Mouse (Mus musculus) liver, embryonic 13.5 days (tissue): ENCODE data around the gene Cfd. TPM values are rescaled to one million over a fixed set of nuclear protein-coding genes. Genes with fewer than 3 reads are reported as not detected.

Experiments
- ATAC-seq: fragments of 200-750 bp; cut with Nextera tagmentation; 2 replicates; pipeline ENCODE4 v1.8.0; 2017; ENCODE audit warnings: low read depth, mild to moderate bottlenecking, moderate number of reproducible peaks, moderate library complexity
- DNase-seq: peaks from one replicate; pipeline ENCODE4 v3.0.0; 2022
- H3K27ac ChIP-seq: fragments of 300-500 bp; sonication (generic); 2 replicates; pipeline ENCODE4 v1.5.1; 2015; ENCODE audit warnings: moderate library complexity, mild to moderate bottlenecking, inconsistent platforms
- H3K27me3 ChIP-seq: fragments of 300-500 bp; sonication (generic); 2 replicates; pipeline ENCODE4 v1.6.1; 2015; ENCODE audit warnings: mild to moderate bottlenecking, inconsistent platforms
- H3K36me3 ChIP-seq: fragments of 300-500 bp; sonication (generic); 2 replicates; pipeline ENCODE4 v1.6.1; 2015; ENCODE audit warnings: mild to moderate bottlenecking, inconsistent platforms
- H3K4me1 ChIP-seq: fragments of 300-500 bp; sonication (generic); replicated peaks from 2 replicates; pipeline ENCODE4 v1.6.1; 2015; ENCODE audit warnings: inconsistent platforms
- H3K4me2 ChIP-seq: fragments of 300-500 bp; sonication (generic); 2 replicates; pipeline ENCODE4 v1.6.1; 2015; ENCODE audit warnings: inconsistent platforms, mild to moderate bottlenecking, moderate library complexity
- H3K4me3 ChIP-seq: fragments of 300-500 bp; sonication (generic); replicated peaks from 2 replicates; pipeline ENCODE4 v1.5.1; 2015; ENCODE audit warnings: mild to moderate bottlenecking, inconsistent platforms
- H3K9ac ChIP-seq: fragments of 300-500 bp; sonication (generic); 2 replicates; pipeline ENCODE4 v1.6.1; 2015; ENCODE audit warnings: mild to moderate bottlenecking, inconsistent platforms
- H3K9me3 ChIP-seq: fragments of 300-500 bp; sonication (generic); replicated peaks from 2 replicates; pipeline ENCODE4 v1.6.1; 2016; ENCODE audit warnings: inconsistent platforms
- WGBS: fragments of 180-500 bp; shearing (Covaris S2); methylation state at CpG from one replicate; pipeline ENCODE4 v1.1.7; 2015; ENCODE audit not compliant: insufficient replicate concordance; 5-methylcytosine and 5-hydroxymethylcytosine counted together
- polyA plus RNA-seq: library from polyadenylated mRNA; unstranded; fragments of >200 nt; fragmentation: Nextera tagmentation; extraction: Ambion mirVana; gene quantifications from 2 replicates; pipeline ENCODE4 v1.2.1, GENCODE M21; 2015

The Cfd gene
- polyA plus RNA-seq, 1 experiment from 2014 or later: not detected

DNA sequence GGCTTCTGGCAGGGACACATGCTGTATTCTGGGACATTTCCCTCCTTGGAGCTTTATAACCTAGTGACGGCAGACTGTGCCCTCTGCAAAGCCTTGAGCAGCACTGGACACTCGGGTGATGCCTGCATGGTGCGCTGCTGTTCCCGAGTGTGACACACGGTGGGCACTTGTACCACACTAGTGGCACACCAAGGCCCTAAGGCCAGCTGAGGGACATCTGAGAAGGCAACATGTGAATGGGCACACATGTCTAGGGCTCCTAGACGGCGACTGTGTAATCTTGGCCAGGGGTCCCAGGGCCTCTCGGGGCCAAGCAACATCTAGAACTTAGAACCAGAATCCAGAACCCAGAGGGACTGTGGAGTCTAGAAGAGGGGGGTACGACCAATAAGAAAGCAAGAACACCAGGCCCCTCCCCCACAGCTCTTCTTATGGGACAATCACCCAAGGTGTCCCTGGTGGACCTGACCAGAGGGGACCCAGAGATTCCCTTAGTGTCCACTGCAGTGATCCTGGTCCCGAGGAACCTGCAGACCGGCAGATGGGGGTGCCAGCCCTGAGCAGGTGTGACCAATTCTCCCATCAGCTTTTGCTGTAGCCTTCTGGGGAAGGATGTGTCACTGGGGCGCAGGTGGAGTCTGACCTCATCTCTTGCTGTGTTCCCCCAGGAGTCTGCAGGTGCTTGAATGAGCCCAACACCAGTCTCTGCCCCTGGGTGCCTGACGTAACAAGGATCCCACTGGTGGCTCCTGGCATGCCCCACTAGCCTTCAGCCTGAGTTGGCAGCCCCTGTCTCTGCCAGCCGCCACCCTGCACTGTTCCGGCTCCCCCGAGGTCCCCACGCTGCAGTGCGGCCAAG, 39.5 kb downstream of the Cfd start:
- WGBS: 83% methylated on average over 18 of the region's 18 CpGs
- no peak for ATAC-seq
- H3K9ac ChIP-seq: no peak overlapping the region
- no peaks in the 10 kb centered on the region for H3K9me3 ChIP-seq
- 0 out of 2 replicates have a peak overlapping the region, but pooled peaks have one; percentile 85 for H3K4me3 ChIP-seq
- H3K4me1 ChIP-seq: peaks cover 93% of the 10 kb centered on the region
- no peaks in the 10 kb centered on the region for H3K27me3 ChIP-seq
- peak overlapping the region; percentile 88; the same call in 1 of the 2 replicates for H3K27ac ChIP-seq
- peak overlapping the region; percentile 84 for H3K4me2 ChIP-seq
- no peak for DNase-seq
- peaks cover 49% of the 10 kb centered on the region for H3K36me3 ChIP-seq

DNA sequence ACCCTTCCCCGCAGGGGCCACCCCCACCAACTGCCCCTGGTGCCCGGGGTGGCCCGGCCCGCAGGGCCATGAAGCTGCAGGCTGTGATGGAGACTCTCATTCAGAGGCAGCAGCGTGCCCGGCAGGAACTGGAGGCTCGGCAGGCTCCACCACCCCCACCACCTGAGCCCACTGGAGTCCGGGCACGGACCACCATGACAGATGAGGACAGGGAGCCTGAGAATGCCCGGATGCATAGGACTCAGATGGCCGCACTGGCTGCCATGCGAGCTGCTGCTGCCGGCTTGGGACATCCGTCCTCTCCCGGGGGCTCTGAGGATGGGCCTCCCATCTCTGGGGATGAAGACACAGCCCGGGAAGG, 40.2 kb downstream of the Cfd start:
- Histone ChIP-seq H3K9me3 (no peaks in the 10 kb centered on the region), H3K27ac (no peak overlapping the region), H3K4me2 (no peak overlapping the region), H3K4me1 (peaks cover 95% of the 10 kb centered on the region), H3K4me3 (no peak overlapping the region), H3K27me3 (no peaks in the 10 kb centered on the region), H3K36me3 (peaks cover 52% of the 10 kb centered on the region), H3K9ac (no peak overlapping the region)
- DNase-seq: no peak
- no peak for ATAC-seq
- WGBS: 87% methylated on average over 16 of the region's 16 CpGs

DNA sequence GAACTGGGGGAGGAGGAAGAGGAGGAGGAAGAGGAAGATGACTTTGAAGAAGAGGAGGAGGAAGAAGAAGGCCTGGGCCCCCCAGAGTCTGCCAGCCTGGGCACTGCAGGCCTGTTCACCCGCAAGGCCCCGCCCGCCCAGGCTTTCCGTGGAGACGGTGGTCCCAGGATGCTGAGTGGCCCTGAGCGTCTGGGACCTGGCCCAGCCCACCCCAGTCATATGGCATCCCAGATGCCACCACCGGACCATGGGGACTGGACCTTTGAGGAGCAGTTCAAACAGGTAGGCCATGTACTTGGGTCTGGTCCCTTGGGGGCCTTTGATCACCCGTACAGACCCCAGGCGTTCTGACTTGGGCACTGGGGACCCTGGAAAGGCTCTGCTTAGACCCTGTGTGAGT, 41.1 kb downstream of the Cfd start:
- Histone ChIP-seq H3K27me3 (no peaks in the 10 kb centered on the region), H3K9me3 (no peaks in the 10 kb centered on the region), H3K4me2 (no peak overlapping the region), H3K27ac (no peak overlapping the region), H3K4me1 (peaks cover 95% of the 10 kb centered on the region), H3K4me3 (no peak overlapping the region), H3K36me3 (peaks cover 52% of the 10 kb centered on the region), H3K9ac (no peak overlapping the region)
- 57% methylated on average over 9 of the region's 9 CpGs for WGBS
- DNase-seq (no peak), ATAC-seq (no peak)

- 69% methylated on average over 8 of the region's 8 CpGs for WGBS
- Histone ChIP-seq H3K36me3 (peaks cover 52% of the 10 kb centered on the region), H3K9ac (no peak overlapping the region), H3K9me3 (no peaks in the 10 kb centered on the region), H3K27me3 (no peaks in the 10 kb centered on the region), H3K4me1 (peaks cover 96% of the 10 kb centered on the region), H3K4me2 (0 out of 2 replicates have a peak overlapping the region, but pooled peaks have one; percentile 8), H3K4me3 (no peak overlapping the region), H3K27ac (peak overlapping the region; percentile 39; the same call in 1 of the 2 replicates)
- DNase-seq (no peak), ATAC-seq (no peak)
Measured at GRCm38 (mm10) chr10:79932736-79933135, 42.1 kb downstream of the Cfd start.

DNA sequence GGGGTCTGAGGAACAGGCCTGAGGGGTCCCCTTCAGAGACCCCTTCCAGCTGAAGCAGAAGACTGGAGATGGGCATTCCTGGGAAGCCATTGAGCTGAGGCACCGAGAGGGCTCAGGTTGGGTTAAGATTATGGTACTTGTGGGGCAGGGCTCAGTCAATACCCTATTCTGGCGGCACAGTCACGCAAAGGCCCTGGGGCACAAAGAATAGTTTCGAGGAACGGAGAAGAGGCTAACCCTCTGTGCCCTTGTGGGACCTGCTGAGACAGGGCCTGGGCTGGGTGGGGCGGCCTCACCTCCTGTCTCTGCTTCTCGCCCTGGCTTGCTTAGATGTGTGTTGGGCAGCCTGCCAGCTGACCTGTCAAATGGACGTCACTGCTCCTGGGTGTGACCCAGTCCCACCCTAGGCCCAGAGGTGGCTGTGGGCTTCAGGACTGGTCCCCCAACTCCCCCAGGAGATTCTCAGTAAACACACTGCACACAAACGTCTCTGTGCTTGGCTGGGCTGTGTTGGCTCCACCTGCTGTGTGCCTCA, 42.6 kb downstream of the Cfd start:
- H3K9me3 ChIP-seq: no peaks in the 10 kb centered on the region
- peaks cover 56% of the 10 kb centered on the region for H3K36me3 ChIP-seq
- no peak for ATAC-seq
- H3K27ac ChIP-seq: no peak overlapping the region
- 68% methylated on average over 9 of the region's 9 CpGs for WGBS
- H3K27me3 ChIP-seq: no peaks in the 10 kb centered on the region
- DNase-seq: no peak
- H3K4me3 ChIP-seq: no peak overlapping the region
- H3K4me1 ChIP-seq: peaks cover 96% of the 10 kb centered on the region
- H3K4me2 ChIP-seq: 0 out of 2 replicates have a peak overlapping the region, but pooled peaks have one; percentile 2
- H3K9ac ChIP-seq: no peak overlapping the region

- Histone ChIP-seq H3K4me2 (0 out of 2 replicates have a peak overlapping the region, but pooled peaks have one; percentile 2), H3K9ac (no peak overlapping the region)
Measured at GRCm38 (mm10) chr10:79933861-79934260, 43.2 kb downstream of the Cfd start.

DNA sequence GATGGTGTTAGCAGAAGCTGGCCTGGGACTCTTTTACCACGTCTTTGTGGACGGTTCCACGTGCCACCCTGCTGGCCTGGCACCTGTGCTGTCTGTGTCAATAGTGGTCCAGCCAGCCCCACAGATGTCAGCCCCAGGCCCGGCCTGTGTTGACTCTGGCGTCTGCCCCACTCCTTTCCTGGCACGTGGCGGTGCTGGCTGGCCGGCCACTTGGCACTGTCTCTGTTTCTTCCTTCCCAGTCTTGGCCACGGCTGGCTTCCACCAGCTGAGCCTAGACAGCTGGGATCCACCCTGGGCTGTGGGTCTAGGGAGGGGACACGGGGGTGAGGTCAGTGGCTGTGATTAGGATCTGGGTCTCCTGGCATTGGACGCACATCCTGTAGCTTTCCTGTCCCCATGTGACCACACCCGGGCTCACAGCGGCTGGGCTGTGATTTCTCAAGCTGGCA, 43.6 kb downstream of the Cfd start:
- H3K36me3 ChIP-seq: peaks cover 59% of the 10 kb centered on the region
- H3K27ac ChIP-seq: peak overlapping the region; percentile 10; the same call in 1 of the 2 replicates
- DNase-seq (no peak), ATAC-seq (no peak)
- WGBS: 58% methylated on average over 13 of the region's 13 CpGs
- H3K4me1 ChIP-seq: peaks cover 98% of the 10 kb centered on the region
- H3K9me3 ChIP-seq: no peaks in the 10 kb centered on the region
- H3K9ac ChIP-seq: no peak overlapping the region
- no peaks in the 10 kb centered on the region for H3K27me3 ChIP-seq
- H3K4me3 ChIP-seq: no peak overlapping the region
- no peak overlapping the region for H3K4me2 ChIP-seq

More at GRCm38 (mm10) chr10:79933861-79934260, 43.2 kb downstream of the Cfd start:
- DNase-seq (no peak), ATAC-seq (no peak)
- H3K4me1 ChIP-seq: peaks cover 98% of the 10 kb centered on the region
- WGBS: 80% methylated on average over 6 of the region's 6 CpGs
- no peaks in the 10 kb centered on the region for H3K27me3 ChIP-seq
- H3K36me3 ChIP-seq: peaks cover 59% of the 10 kb centered on the region
- H3K9me3 ChIP-seq: no peaks in the 10 kb centered on the region
- no peak overlapping the region for H3K4me3 ChIP-seq
- peak overlapping the region; percentile 10; the same call in 1 of the 2 replicates for H3K27ac ChIP-seq

DNA sequence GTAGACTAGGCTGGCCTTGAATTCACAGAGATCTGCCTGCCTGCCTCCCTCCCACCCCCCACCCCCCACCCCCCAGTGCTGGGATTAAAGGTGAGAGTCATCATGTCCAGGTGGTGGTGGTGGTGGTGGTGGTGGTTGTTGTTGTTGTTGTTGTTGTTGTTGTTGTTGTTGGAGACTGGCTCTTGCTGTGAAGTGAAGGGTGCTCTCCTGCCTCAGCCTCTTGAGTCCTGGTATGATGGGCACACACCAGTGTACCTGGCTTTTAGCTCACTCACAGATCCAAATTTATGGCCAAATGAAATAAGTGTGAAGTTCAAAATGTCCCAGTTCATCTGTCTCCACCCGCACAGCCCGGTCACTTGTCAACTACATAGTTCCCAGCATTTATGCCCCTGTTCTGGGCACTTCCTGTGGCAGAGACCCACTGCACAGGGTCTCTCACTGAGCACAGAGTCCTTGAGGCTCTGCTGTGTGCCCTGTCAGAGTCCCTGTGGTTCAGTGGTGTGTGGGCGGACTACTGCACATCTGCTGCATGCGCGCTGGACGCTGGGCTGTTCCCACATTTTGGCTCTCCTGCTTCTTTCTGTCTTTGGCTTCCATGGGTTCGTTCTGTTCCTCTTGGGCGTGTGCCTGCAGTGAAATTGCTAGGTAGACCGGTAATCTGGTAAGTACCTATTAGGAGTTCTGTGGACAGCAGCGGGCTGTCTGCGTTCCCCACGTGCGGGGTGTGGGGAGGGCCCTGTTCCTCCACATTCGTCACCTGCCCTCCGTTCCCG, 44.3 kb downstream of the Cfd start:
- Histone ChIP-seq H3K4me3 (no peak overlapping the region), H3K36me3 (peaks cover 65% of the 10 kb centered on the region), H3K9me3 (no peaks in the 10 kb centered on the region), H3K27ac (peak overlapping the region; percentile 10; the same call in 1 of the 2 replicates), H3K4me1 (peaks cover 98% of the 10 kb centered on the region), H3K9ac (no peak overlapping the region), H3K4me2 (no peak overlapping the region), H3K27me3 (no peaks in the 10 kb centered on the region)
- DNase-seq (no peak), ATAC-seq (no peak)
- 84% methylated on average over 16 of the region's 16 CpGs for WGBS

DNA sequence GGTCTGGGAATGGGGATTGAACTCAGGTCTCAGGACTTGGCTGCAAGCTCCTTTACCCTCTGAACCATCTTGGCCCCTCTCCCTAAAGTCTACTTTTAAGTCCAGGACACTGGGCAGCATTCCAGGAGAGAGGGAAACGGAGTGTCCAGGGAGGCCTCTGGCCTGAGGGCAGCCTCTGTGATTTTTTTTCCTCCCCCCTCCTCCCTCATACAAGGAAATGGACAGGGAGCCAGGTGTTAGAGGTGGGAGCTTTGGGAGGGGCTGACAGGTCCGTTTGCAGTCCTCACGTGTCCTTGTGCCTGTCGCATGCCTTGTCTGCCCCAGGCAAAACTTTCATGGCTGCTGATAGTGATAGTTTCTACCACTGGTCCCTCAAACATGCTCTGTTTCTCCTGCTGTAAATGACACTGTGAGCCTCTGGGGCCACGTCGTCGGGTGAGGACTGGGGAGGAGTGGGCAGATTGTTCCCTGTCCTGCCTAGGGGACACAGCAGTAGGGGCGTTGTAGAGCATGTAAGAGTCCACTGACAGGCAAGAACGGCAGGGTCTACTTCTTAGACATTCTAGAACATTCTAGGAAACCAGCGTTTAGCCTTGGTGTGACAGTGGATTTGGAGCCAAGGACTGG, 45.7 kb downstream of the Cfd start:
- 61% methylated on average over 10 of the region's 10 CpGs for WGBS
- H3K27me3 ChIP-seq: no peaks in the 10 kb centered on the region
- H3K4me2 ChIP-seq: peak overlapping the region; percentile 19; the same call in 1 of the 2 replicates
- H3K9me3 ChIP-seq: no peaks in the 10 kb centered on the region
- DNase-seq: no peak
- peak overlapping the region; percentile 75 for H3K27ac ChIP-seq
- ATAC-seq: no peak
- H3K4me1 ChIP-seq: peaks cover 99% of the 10 kb centered on the region
- peaks cover 57% of the 10 kb centered on the region for H3K36me3 ChIP-seq
- no peak overlapping the region for H3K4me3 ChIP-seq
- no peak overlapping the region for H3K9ac ChIP-seq

DNA sequence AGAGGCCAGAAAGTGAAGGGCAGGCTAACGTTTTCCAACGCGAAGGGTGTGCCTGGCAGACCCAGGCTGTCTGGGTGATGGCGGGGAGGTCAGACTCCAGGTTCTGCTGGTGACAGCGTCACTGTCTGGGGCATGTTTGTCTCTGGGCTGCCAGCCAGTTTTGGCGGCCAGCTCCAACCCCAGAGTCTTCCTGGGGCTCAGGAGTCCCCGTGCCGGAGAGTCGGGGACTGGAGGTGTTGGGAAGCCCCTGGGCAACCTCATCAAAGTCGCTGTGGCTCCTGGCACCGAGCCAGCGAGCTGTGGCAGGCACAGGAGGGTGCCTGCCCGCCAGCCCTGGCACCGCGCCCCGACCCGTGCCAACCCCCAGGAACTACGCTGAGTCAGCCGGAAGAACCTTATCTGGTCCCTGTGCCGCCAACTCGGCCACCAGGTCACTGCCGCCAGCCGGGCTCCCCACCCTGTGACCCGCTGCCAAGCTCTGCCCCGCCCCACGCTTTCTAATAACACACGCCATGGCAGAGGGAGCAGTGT, 46.3 kb downstream of the Cfd start:
- Histone ChIP-seq H3K4me3 (no peak overlapping the region), H3K9me3 (no peaks in the 10 kb centered on the region), H3K4me2 (peak overlapping the region; percentile 19; the same call in 1 of the 2 replicates), H3K27ac (peak overlapping the region; percentile 75), H3K27me3 (no peaks in the 10 kb centered on the region), H3K36me3 (peaks cover 54% of the 10 kb centered on the region), H3K9ac (peak overlapping the region; percentile 13; the same call in 1 of the 2 replicates), H3K4me1 (peaks cover 98% of the 10 kb centered on the region)
- 0 out of 2 replicates have a peak, but pooled peaks have one; percentile 7 for ATAC-seq
- 61% methylated on average over 27 of the region's 27 CpGs for WGBS
- no peak for DNase-seq
